Mouse (Mus musculus) midbrain, embryonic 16.5 days (tissue): Measurements from ENCODE around the gene Gm11214. TPM values are rescaled to one million over a fixed set of nuclear protein-coding genes. Genes with fewer than 3 reads are reported as not detected.

Source experiments
- polyA plus RNA-seq: library from polyadenylated mRNA; unstranded; fragments of >200 nt; fragmentation: Nextera tagmentation; extraction: Ambion mirVana; gene quantifications from 2 replicates; pipeline ENCODE4 v1.2.1, GENCODE M21; 2015

The Gm11214 gene
- polyA plus RNA-seq, 1 experiment from 2014 or later = not detected

Other genes starting within 250 kb of the Gm11214 start
- gene Whrn, start 167.4 kb downstream of the Gm11214 start, polyA plus RNA-seq = 4.5 and 4.9 TPM in 2 replicates
- gene Atp6v1g1, start 118.6 kb downstream of the Gm11214 start, polyA plus RNA-seq = 414 and 443 TPM in 2 replicates
- 3.8 and 4.5 TPM in 2 replicates for gene Tmem268, start 104.6 kb downstream of the Gm11214 start, polyA plus RNA-seq
- not detected in 2 replicates for gene Gm11213, start 58.1 kb downstream of the Gm11214 start, polyA plus RNA-seq
- gene Tex48, start 41.0 kb downstream of the Gm11214 start, polyA plus RNA-seq = not detected in 2 replicates
- not detected in 2 replicates for gene Tnfsf15, start 81.7 kb upstream of the Gm11214 start, polyA plus RNA-seq
- not detected in 2 replicates for gene Tnfsf8, start 198.0 kb upstream of the Gm11214 start, polyA plus RNA-seq